Mouse (Mus musculus) cerebellum, adult 2 months (tissue): ENCODE measurements at regions not wholly inside any gene's neighbourhood (a gene's known extent, or its start where the extent isn't known, plus 50 kb on each side); places are given as distances from the start of the nearest gene placed in this dataset.

Experiments
- CTCF ChIP-seq: fragments of 200-500 bp; IDR thresholded peaks from 2 replicates; pipeline ENCODE4 v1.5.1; 2011; ENCODE audit warnings: low read depth, mild to moderate bottlenecking, control low read depth, low read length, moderate library complexity, borderline replicate concordance; ENCODE audit not compliant: insufficient read depth
- POLR2A ChIP-seq: fragments of 200-500 bp; IDR thresholded peaks from 2 replicates; pipeline ENCODE4 v1.6.1; 2011; ENCODE audit warnings: low read length, control low read depth, borderline replicate concordance; ENCODE audit not compliant: insufficient read depth

DNA sequence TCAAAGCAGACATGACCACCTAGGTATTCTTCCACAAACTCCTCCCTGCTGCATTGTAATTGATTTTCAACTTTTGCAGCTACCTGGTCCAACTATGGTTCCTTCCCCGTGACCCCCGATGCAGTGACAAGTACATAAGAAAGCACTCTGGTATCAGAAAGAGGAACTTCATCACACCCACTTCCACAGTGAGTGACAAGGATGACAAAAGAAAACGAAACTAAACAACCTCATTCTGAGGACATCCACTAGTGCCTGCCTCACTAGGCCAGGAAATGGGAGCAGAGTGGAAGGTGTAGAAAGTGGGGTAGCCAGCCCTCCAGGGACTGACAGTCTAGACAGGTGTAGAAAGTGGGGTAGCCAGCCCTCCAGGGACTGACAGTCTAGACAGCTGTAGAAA, 158.2 kb upstream of the Ogfrl1 start:
- TF ChIP-seq CTCF, result no peak
- TF ChIP-seq POLR2A, result no peak
